Mouse (Mus musculus) heart, postnatal 0 days (tissue): ENCODE measurements around the gene Rmnd5b.

ENCODE experiments used
- CTCF ChIP-seq: IDR thresholded peaks from 2 replicates; pipeline ENCODE4 v1.5.1; 2016; ENCODE audit warnings: antibody characterized with exemption, control low read depth, low read depth
- EP300 ChIP-seq: IDR thresholded peaks from 2 replicates; pipeline ENCODE4 v1.6.1; 2016; ENCODE audit warnings: antibody characterized with exemption, low read depth

- peak; percentile 73 for TF ChIP-seq CTCF
- no peak for TF ChIP-seq EP300
These were observed 53.0 kb downstream of the Rmnd5b start for GRCm38 (mm10) chr11:51582713-51583112.
